Mouse (Mus musculus) central nervous system, embryonic 18 days (tissue): ENCODE measurements around the gene Bik. TPM values are rescaled to one million over a fixed set of nuclear protein-coding genes. Genes with fewer than 3 reads are reported as not detected.

Experiments used
- polyA plus RNA-seq: library from polyadenylated mRNA; depleted of rRNA; stranded (reverse); fragments of >200 nt; gene quantifications from 2 replicates; pipeline ENCODE4 v1.2.3, GENCODE M21; 2012; rRNA removed

The Bik gene
- 0.47 and 0.62 TPM in 2 replicates for polyA plus RNA-seq

GRCm38 (mm10) chr15:83526424-83527091, at the start of gene Bik:
Gene Bik (plus strand): TSS chr15:83526862.

GRCm38 (mm10) chr15:83510805-83511405, 15.8 kb upstream of the Bik start, which contains the start of gene Ttll1:
Gene Ttll1 (minus strand): TSS chr15:83510893.

GRCm38 (mm10) chr15:83563327-83563856, 36.7 kb downstream of the Bik start, which contains the start of the genes Tspo and Mcat:
Gene Tspo (plus strand): TSS chr15:83563592.
Gene Mcat (minus strand): TSS chr15:83563787.

Other genes starting within 250 kb of the Bik start
- gene Arfgap3, start 176.6 kb upstream of the Bik start, polyA plus RNA-seq = 32.2 and 34.9 TPM in 2 replicates
- gene Pacsin2, start 62.3 kb upstream of the Bik start, polyA plus RNA-seq = 24.3 and 25.1 TPM in 2 replicates
- 65.1 and 72.2 TPM in 2 replicates for gene Ttll1, start 16.0 kb upstream of the Bik start, polyA plus RNA-seq
- 7.9 and 10.1 TPM in 2 replicates for gene Tspo, start 36.7 kb downstream of the Bik start, polyA plus RNA-seq
- gene Mcat, start 36.9 kb downstream of the Bik start, polyA plus RNA-seq = 31.2 and 31.6 TPM in 2 replicates
- gene Ttll12, start 68.3 kb downstream of the Bik start, polyA plus RNA-seq = 36.8 and 40.6 TPM in 2 replicates
- gene Scube1, start 198.2 kb downstream of the Bik start, polyA plus RNA-seq = 14.6 and 22.6 TPM in 2 replicates